Mouse (Mus musculus) ES-E14 (cell line): ENCODE data around the gene Cd320.
"Not testable (repeated sequence)": the region's sequence is repeated elsewhere in the genome, so short reads cannot be mapped to it uniquely, and the experiment has no call there.

Source experiments
- CHD2 ChIP-seq: IDR thresholded peaks from 2 replicates; pipeline ENCODE4 v1.6.1; 2014; ENCODE audit warnings: mild to moderate bottlenecking, low read depth, low read length, inconsistent platforms
- HCFC1 ChIP-seq: IDR thresholded peaks from 2 replicates; pipeline ENCODE4 v1.6.1; 2012; ENCODE audit warnings: low read length, inconsistent platforms, borderline replicate concordance; ENCODE audit not compliant: insufficient read depth
- ZC3H11A ChIP-seq: IDR thresholded peaks from 2 replicates; pipeline ENCODE4 v1.6.1; 2012; ENCODE audit warnings: low read depth, mild to moderate bottlenecking, inconsistent platforms, low read length, borderline replicate concordance
- ZNF384 ChIP-seq: IDR thresholded peaks from 2 replicates; pipeline ENCODE4 v1.6.1; 2012; ENCODE audit warnings: low read depth, low read length, inconsistent platforms

GRCm38 (mm10) chr17:33888230-33888629 lies 45.3 kb downstream of the Cd320 start:
- TF ChIP-seq CHD2, ZNF384, ZC3H11A, HCFC1: not testable (repeated sequence)
